Mouse (Mus musculus) cerebellum, adult 2 months (tissue): ENCODE results near the gene Lrmda.

Source experiments
- CTCF ChIP-seq: fragments of 200-500 bp; IDR thresholded peaks from 2 replicates; pipeline ENCODE4 v1.5.1; 2011; ENCODE audit warnings: low read depth, mild to moderate bottlenecking, control low read depth, low read length, moderate library complexity, borderline replicate concordance; ENCODE audit not compliant: insufficient read depth
- POLR2A ChIP-seq: fragments of 200-500 bp; IDR thresholded peaks from 2 replicates; pipeline ENCODE4 v1.6.1; 2011; ENCODE audit warnings: low read length, control low read depth, borderline replicate concordance; ENCODE audit not compliant: insufficient read depth

GRCm38 (mm10) chr14:21993251-21994060 lies 26.1 kb upstream of the Lrmda start:
- TF ChIP-seq CTCF (no peak), POLR2A (no peak)
